Mouse (Mus musculus): ENCODE results near the gene Pax4.

DNA sequence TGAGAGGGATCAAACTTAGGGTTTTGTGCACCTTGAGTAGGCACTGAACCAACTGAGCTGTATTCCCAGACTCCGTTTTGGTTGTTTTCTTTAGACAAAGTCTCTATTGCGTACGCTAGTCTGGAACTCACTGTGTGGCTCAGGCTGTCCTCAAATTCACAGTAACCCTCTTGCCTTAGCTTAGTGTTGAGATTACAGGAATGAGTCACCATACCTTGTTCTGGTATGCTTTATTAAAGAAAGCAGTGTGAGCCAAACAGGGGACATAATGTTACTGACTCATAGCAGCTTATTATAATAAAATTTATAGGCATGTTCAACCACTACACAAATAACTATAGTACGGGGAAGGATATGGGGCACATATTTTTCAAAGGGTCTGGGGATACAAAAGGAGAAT is 25.1 kb upstream of the Pax4 start:
- TF ChIP-seq EP300 (IDR thresholded peaks at IDR 0.05; ENCODE audit: insufficient read depth, low read depth, low read length) (no peak), CTCF (IDR thresholded peaks at IDR 0.05) (no peak)
